In the genomic region with DNA sequence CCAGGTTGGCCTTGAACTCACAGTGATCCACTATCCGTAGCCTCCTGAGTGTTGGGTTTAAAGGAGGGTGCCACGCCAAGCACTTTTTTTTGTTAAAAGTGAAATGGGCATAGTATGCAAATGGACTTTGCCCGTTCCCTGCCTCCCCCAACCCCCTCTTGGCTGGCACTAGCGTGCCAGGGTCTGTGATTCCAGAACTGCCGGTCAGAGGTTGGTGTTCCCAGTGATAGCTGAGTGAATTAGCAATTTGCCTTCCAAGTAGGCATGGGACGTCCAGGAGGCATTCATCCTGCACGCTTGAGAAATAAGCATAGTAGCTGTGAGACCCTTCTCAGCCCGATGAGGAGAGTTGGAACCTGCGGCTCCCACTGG, we compare ENCODE assay signal across 8 mouse cellular contexts. TPM values are rescaled to one million over a fixed set of nuclear protein-coding genes. Genes with fewer than 3 reads are reported as not detected.
DNase-seq lines count a peak whose midpoint lies in the region; ATAC-seq and TF ChIP-seq lines count a peak whose summit lies in the region.

No protein-coding gene starts in this region.

- H3K4me3 ChIP-seq in left cerebral cortex, adult 2 months: peak overlapping the region; percentile 67
- peak overlapping the region; percentile 57 for H3K4me3 ChIP-seq in forebrain, embryonic 14.5 days (ENCODE audit: low read depth, low read length)
- peak overlapping the region; percentile 57 for H3K4me3 ChIP-seq in neural tube, embryonic 13.5 days

- peak overlapping the region; percentile 77 for H3K9ac ChIP-seq in forebrain, embryonic 14.5 days (ENCODE audit: low read length)
- H3K9ac ChIP-seq in neural tube, embryonic 13.5 days: peak overlapping the region; percentile 72; the same call in 1 of the 2 replicates

- intact Hi-C loops in left cerebral cortex, adult 2 months (cut with DNase I): no loop called here

- DNase-seq in left cerebral cortex, adult 2 months (ENCODE audit: extremely low spot score in 1 of 2, low spot score in 2 of 2): no peak
- DNase-seq in left cerebral cortex, adult 8-10 months (ENCODE audit: low spot score in 2 of 2): no peak
- DNase-seq in forebrain, embryonic 14.5 days (ENCODE audit: low spot score): no peak
- peak; percentile 75 to 90 for DNase-seq in kidney, postnatal 25 days
- DNase-seq in spleen, postnatal 36 days (ENCODE audit: low spot score in 2 of 2): no peak
- no peak for DNase-seq in adrenal gland, adult (ENCODE audit: inconsistent age in 2 of 2, low spot score in 1 of 2)
- no peak for DNase-seq in frontal cortex, postnatal 36 days (ENCODE audit: low spot score in 2 of 2)

- no peaks in the 10 kb centered on the region for H3K36me3 ChIP-seq in forebrain, embryonic 14.5 days (ENCODE audit: control insufficient read depth, insufficient read depth, low read length)
- no peaks in the 10 kb centered on the region for H3K36me3 ChIP-seq in neural tube, embryonic 13.5 days

- H3K27ac ChIP-seq in left cerebral cortex, adult 2 months: no peak overlapping the region
- H3K27ac ChIP-seq in forebrain, embryonic 14.5 days (ENCODE audit: low read depth, low read length): no peak overlapping the region
- H3K27ac ChIP-seq in neural tube, embryonic 13.5 days (replicated peaks): no peak overlapping the region

- TF ChIP-seq CTCF in left cerebral cortex, adult 2 months (IDR thresholded peaks at IDR 0.05): no peak

- no peaks in the 10 kb centered on the region for H3K9me3 ChIP-seq in forebrain, embryonic 14.5 days (replicated peaks; ENCODE audit: control insufficient read depth, low read length)
- no peaks in the 10 kb centered on the region for H3K9me3 ChIP-seq in neural tube, embryonic 13.5 days

- ATAC-seq in forebrain, embryonic 14.5 days: no peak
- peak; percentile 6; the same call in 1 of the 2 replicates for ATAC-seq in neural tube, embryonic 13.5 days (ENCODE audit: low read depth)

- 31% methylated on average over 9 of the region's 9 CpGs for WGBS in forebrain, embryonic 14.5 days
- 39% methylated on average over 9 of the region's 9 CpGs for WGBS in neural tube, embryonic 13.5 days

- no peaks in the 10 kb centered on the region for H3K27me3 ChIP-seq in forebrain, embryonic 14.5 days (replicated peaks; ENCODE audit: control insufficient read depth, insufficient read depth, low read length)
- H3K27me3 ChIP-seq in neural tube, embryonic 13.5 days: no peaks in the 10 kb centered on the region

- peaks cover 2% of the 10 kb centered on the region; the same call in 1 of the 2 replicates for H3K4me1 ChIP-seq in forebrain, embryonic 14.5 days (ENCODE audit: control insufficient read depth, insufficient read depth, low read length)
- H3K4me1 ChIP-seq in neural tube, embryonic 13.5 days (replicated peaks): peaks cover 6% of the 10 kb centered on the region

- H3K4me2 ChIP-seq in forebrain, embryonic 14.5 days (ENCODE audit: low read length): peak overlapping the region; percentile 76
- H3K4me2 ChIP-seq in neural tube, embryonic 13.5 days: peak overlapping the region; percentile 82

RNA-seq across cellular contexts. Expression of a gene that starts 0.9 kb away (rescaled TPM):
- 1 to 10 TPM; 4.9 to 5.5 TPM for total RNA-seq in left cerebral cortex, adult 2 months (2021)
- total RNA-seq in left cerebral cortex, adult 8-10 months (2022): 1 to 10 TPM; 5.6 to 6.2 (median 5.8) TPM
- 2.4 and 4.1 TPM in 2 replicates for polyA plus RNA-seq in forebrain, embryonic 14.5 days (2014; fragmentation: Nextera tagmentation; extraction: Ambion mirVana)
- 2.4 and 2.6 TPM in 2 replicates for polyA plus RNA-seq in neural tube, embryonic 13.5 days (2015; fragmentation: Nextera tagmentation; extraction: Ambion mirVana)

RNA-seq across cellular contexts. Expression of a gene that starts 7.3 kb away (rescaled TPM):
- not detected for total RNA-seq in left cerebral cortex, adult 2 months (2021)
- total RNA-seq in left cerebral cortex, adult 8-10 months (2022): not detected
- polyA plus RNA-seq in forebrain, embryonic 14.5 days (2014; fragmentation: Nextera tagmentation; extraction: Ambion mirVana): not detected in 2 replicates
- not detected in 2 replicates for polyA plus RNA-seq in neural tube, embryonic 13.5 days (2015; fragmentation: Nextera tagmentation; extraction: Ambion mirVana)

RNA-seq across cellular contexts. Expression of a gene that starts 16.8 kb away (rescaled TPM):
- 1 to 10 TPM; 4.6 to 5.5 TPM for total RNA-seq in left cerebral cortex, adult 2 months (2021)
- total RNA-seq in left cerebral cortex, adult 8-10 months (2022): 1 to 10 TPM; 7.0 to 8.5 (median 7.6) TPM
- 5.7 and 5.8 TPM in 2 replicates for polyA plus RNA-seq in forebrain, embryonic 14.5 days (2014; fragmentation: Nextera tagmentation; extraction: Ambion mirVana)
- 6.6 and 6.9 TPM in 2 replicates for polyA plus RNA-seq in neural tube, embryonic 13.5 days (2015; fragmentation: Nextera tagmentation; extraction: Ambion mirVana)

RNA-seq across cellular contexts. Expression of a gene that starts 18.6 kb away (rescaled TPM):
- 10 to 100 TPM; 69.9 to 73.6 TPM for total RNA-seq in left cerebral cortex, adult 2 months (2021)
- total RNA-seq in left cerebral cortex, adult 8-10 months (2022): 10 to 100 TPM; 60.2 to 76.5 (median 66.7) TPM
- polyA plus RNA-seq in forebrain, embryonic 14.5 days (2014; fragmentation: Nextera tagmentation; extraction: Ambion mirVana): 92.0 and 95.0 TPM in 2 replicates
- polyA plus RNA-seq in neural tube, embryonic 13.5 days (2015; fragmentation: Nextera tagmentation; extraction: Ambion mirVana): 98.3 and 106 TPM in 2 replicates

RNA-seq across cellular contexts. Expression of a gene that starts 35.8 kb away (rescaled TPM):
- 10 to 100 TPM; 31.1 to 33.9 TPM for total RNA-seq in left cerebral cortex, adult 2 months (2021)
- 10 to 100 TPM; 34.5 to 38.8 (median 35.4) TPM for total RNA-seq in left cerebral cortex, adult 8-10 months (2022)
- polyA plus RNA-seq in forebrain, embryonic 14.5 days (2014; fragmentation: Nextera tagmentation; extraction: Ambion mirVana): 13.5 and 14.9 TPM in 2 replicates
- 12.3 and 12.9 TPM in 2 replicates for polyA plus RNA-seq in neural tube, embryonic 13.5 days (2015; fragmentation: Nextera tagmentation; extraction: Ambion mirVana)

Comparison
In these comparisons a context has a peak if more than half of its experiments do, and no peak if none do; other contexts are left out.
1. DNase-seq: peak in kidney, postnatal 25 days (2 of 2); none in left cerebral cortex, adult 2 months (0 of 2), left cerebral cortex, adult 8-10 months (0 of 2), forebrain, embryonic 14.5 days (single experiment), spleen, postnatal 36 days (0 of 2), adrenal gland, adult (0 of 2) and frontal cortex, postnatal 36 days (0 of 2).
2. Peak in every context shown above with its lines, with median percentiles within 50 percentile points of each other: H3K4me3 ChIP-seq.